Mouse (Mus musculus) brain, embryonic 14.5 days (tissue): ENCODE results near the gene Lap3. TPM values are rescaled to one million over a fixed set of nuclear protein-coding genes. Genes with fewer than 3 reads are reported as not detected.

Experiments
- DNase-seq: peaks from one replicate; pipeline ENCODE4 v3.0.0-alpha.2; 2011; ENCODE audit warnings: low read depth
- CTCF ChIP-seq: fragments of 200-500 bp; IDR thresholded peaks from 2 replicates; pipeline ENCODE4 v1.5.1; 2012; ENCODE audit warnings: inconsistent platforms, mild to moderate bottlenecking, moderate library complexity, borderline replicate concordance; ENCODE audit not compliant: insufficient read depth, insufficient read length; ENCODE audit errors: extremely low read depth
- POLR2A ChIP-seq: fragments of 200-500 bp; IDR thresholded peaks from 2 replicates; pipeline ENCODE4 v1.6.1; 2012; ENCODE audit warnings: mild to moderate bottlenecking, inconsistent platforms, borderline replicate concordance; ENCODE audit not compliant: poor library complexity, insufficient read depth, insufficient read length, severe bottlenecking; ENCODE audit errors: extremely low read depth
- polyA plus RNA-seq: library from polyadenylated mRNA; depleted of rRNA; stranded (reverse); fragments of >200 nt; gene quantifications from 2 replicates; pipeline ENCODE4 v1.2.3, GENCODE M21; 2012; rRNA removed

The Lap3 gene
- 20.1 and 20.5 TPM in 2 replicates for polyA plus RNA-seq

GRCm38 (mm10) chr5:45493191-45494092 lies at the start of gene Lap3:
Gene Lap3, plus strand, starts transcription at chr5:45493374.
- TF ChIP-seq POLR2A (peak; percentile 54; the same call in 1 of the 2 replicates), CTCF (peak; percentile 19; the same call in 1 of the 2 replicates)
- peak; percentile 98 for DNase-seq

- no peak for DNase-seq
- TF ChIP-seq CTCF (no peak), POLR2A (no peak)
Observed at GRCm38 (mm10) chr5:45444130-45444832, 48.9 kb upstream of the Lap3 start.

- TF ChIP-seq CTCF (no peak), POLR2A (no peak)
- DNase-seq, result peak; percentile 27
Observed at GRCm38 (mm10) chr5:45448676-45449075, 44.5 kb upstream of the Lap3 start.

GRCm38 (mm10) chr5:45449206-45449605 lies 44.0 kb upstream of the Lap3 start:
- no peak for DNase-seq
- no peak for TF ChIP-seq CTCF
- no peak for TF ChIP-seq POLR2A

- 0 out of 2 replicates have a peak, but pooled peaks have one; percentile 41 for TF ChIP-seq POLR2A
- TF ChIP-seq CTCF, result no peak
- DNase-seq, result peak; percentile 100
Observed at GRCm38 (mm10) chr5:45449831-45450716, 43.1 kb upstream of the Lap3 start, which contains the start of gene Qdpr. Gene Qdpr, minus strand, starts transcription at chr5:45450236.

GRCm38 (mm10) chr5:45453451-45453850 lies 39.7 kb upstream of the Lap3 start, which contains the start of gene Clrn2:
Gene Clrn2, plus strand, starts transcription at chr5:45453751.
- no peak for TF ChIP-seq POLR2A
- TF ChIP-seq CTCF, result no peak
- DNase-seq, result no peak

- no peak for DNase-seq
- TF ChIP-seq POLR2A (no peak), CTCF (no peak)
Observed at GRCm38 (mm10) chr5:45454456-45454855, 38.7 kb upstream of the Lap3 start.

GRCm38 (mm10) chr5:45472880-45473450 lies 20.2 kb upstream of the Lap3 start:
- TF ChIP-seq CTCF, result no peak
- no peak for TF ChIP-seq POLR2A
- peak; percentile 85 for DNase-seq

GRCm38 (mm10) chr5:45473521-45473920 lies 19.7 kb upstream of the Lap3 start:
- TF ChIP-seq POLR2A (no peak), CTCF (no peak)
- peak; percentile 63 for DNase-seq

- TF ChIP-seq POLR2A (no peak), CTCF (peak; percentile 61)
- DNase-seq, result peak; percentile 91
Observed at GRCm38 (mm10) chr5:45474215-45474614, 19.0 kb upstream of the Lap3 start.
